Mouse (Mus musculus) adrenal gland, postnatal 4 days (tissue): Measurements from ENCODE around the gene Thpo. TPM values are rescaled to one million over a fixed set of nuclear protein-coding genes. Genes with fewer than 3 reads are reported as not detected.

Source experiments
- total RNA-seq, 2 experiments: library from RNA; stranded (reverse); gene quantifications; 2 replicates each; pipeline ENCODE4 v1.2.3; 2021

The Thpo gene
- total RNA-seq, 2 experiments from 2014 or later: 3.8 to 5.0 TPM

Other genes starting within 250 kb of the Thpo start
- gene Eif2b5, start 235.7 kb downstream of the Thpo start, total RNA-seq: 10 to 100 TPM; 58.9 to 63.3 TPM
- 10 to 100 TPM; 55.7 to 59.5 TPM for gene Dvl3, start 217.5 kb downstream of the Thpo start, total RNA-seq
- 100 to 1,000 TPM; 336 to 352 TPM for gene Ap2m1, start 199.0 kb downstream of the Thpo start, total RNA-seq
- 10 to 100 TPM; 75.4 to 79.2 TPM for gene Abcf3, start 185.9 kb downstream of the Thpo start, total RNA-seq
- gene Vwa5b2, start 145.0 kb downstream of the Thpo start, total RNA-seq: 10 to 100 TPM in 1 of 2 experiments, 1 to 10 TPM in 1; 10.0 to 12.5 TPM
- gene Eef1akmt4, start 122.9 kb downstream of the Thpo start, total RNA-seq: 1 to 10 TPM; 6.8 to 7.0 TPM
- gene Gm49333, start 122.9 kb downstream of the Thpo start, total RNA-seq: under 1 TPM in 1 of 2 experiments, not detected in 1; 0.37 TPM
- gene Alg3, start 122.8 kb downstream of the Thpo start, total RNA-seq: 10 to 100 TPM; 15.9 to 17.6 TPM
- gene Camk2n2, start 113.2 kb downstream of the Thpo start, total RNA-seq: 10 to 100 TPM; 16.1 to 16.3 TPM
- 10 to 100 TPM; 11.4 to 14.9 TPM for gene Ece2, start 104.7 kb downstream of the Thpo start, total RNA-seq
- gene Psmd2, start 82.9 kb downstream of the Thpo start, total RNA-seq: 100 to 1,000 TPM; 216 to 230 TPM
- gene Eif4g1, start 66.2 kb downstream of the Thpo start, total RNA-seq: 100 to 1,000 TPM; 400 to 415 TPM
- gene Fam131a, start 41.3 kb downstream of the Thpo start, total RNA-seq: 10 to 100 TPM; 14.4 to 15.4 TPM
- 10 to 100 TPM; 39.8 to 41.0 TPM for gene Polr2h, start 16.8 kb downstream of the Thpo start, total RNA-seq
- 10 to 100 TPM; 49.6 to 57.3 TPM for gene Clcn2, start 16.8 kb downstream of the Thpo start, total RNA-seq
- gene Chrd, start 1.4 kb downstream of the Thpo start, total RNA-seq: 10 to 100 TPM; 14.8 to 17.1 TPM